Mouse (Mus musculus) hindbrain, embryonic 10.5 days (tissue): ENCODE results near the gene Acbd3. TPM values are rescaled to one million over a fixed set of nuclear protein-coding genes. Genes with fewer than 3 reads are reported as not detected.
A peak's percentile ranks its signal among the peaks of the same experiment; 100 is the strongest.

Source experiments
- DNase-seq: peaks from one replicate; pipeline ENCODE4 v3.0.0-alpha.2; 2017; ENCODE audit warnings: low spot score
- H3K27ac ChIP-seq: fragments of 300-500 bp; sonication (generic); 2 replicates; pipeline ENCODE4 v1.5.1; 2016; ENCODE audit warnings: mild to moderate bottlenecking, moderate library complexity
- H3K27me3 ChIP-seq: fragments of 300-500 bp; sonication (generic); 2 replicates; pipeline ENCODE4 v1.6.1; 2016; ENCODE audit warnings: mild to moderate bottlenecking; ENCODE audit not compliant: poor library complexity, insufficient read depth, severe bottlenecking
- H3K36me3 ChIP-seq: fragments of 300-500 bp; sonication (generic); 2 replicates; pipeline ENCODE4 v1.6.1; 2016; ENCODE audit warnings: mild to moderate bottlenecking, moderate library complexity
- H3K4me1 ChIP-seq: fragments of 300-500 bp; sonication (generic); replicated peaks from 2 replicates; pipeline ENCODE4 v1.6.1; 2016; ENCODE audit warnings: mild to moderate bottlenecking
- H3K4me3 ChIP-seq: fragments of 300-500 bp; sonication (generic); 2 replicates; pipeline ENCODE4 v1.5.1; 2016; ENCODE audit warnings: mild to moderate bottlenecking, moderate library complexity
- H3K9me3 ChIP-seq: fragments of 300-500 bp; sonication (generic); 2 replicates; pipeline ENCODE4 v1.6.1; 2016; ENCODE audit warnings: mild to moderate bottlenecking, moderate library complexity
- WGBS: fragments of 180-500 bp; shearing (Covaris S2); methylation state at CpG from one replicate; pipeline ENCODE4 v1.1.7; 2016; 5-methylcytosine and 5-hydroxymethylcytosine counted together
- polyA plus RNA-seq: library from polyadenylated mRNA; unstranded; fragments of >200 nt; fragmentation: Nextera tagmentation; extraction: Ambion mirVana; gene quantifications from 2 replicates; pipeline ENCODE4 v1.2.1, GENCODE M21; 2016

Gene Acbd3
- polyA plus RNA-seq, 1 experiment from 2014 or later = 15.1 TPM

DNA sequence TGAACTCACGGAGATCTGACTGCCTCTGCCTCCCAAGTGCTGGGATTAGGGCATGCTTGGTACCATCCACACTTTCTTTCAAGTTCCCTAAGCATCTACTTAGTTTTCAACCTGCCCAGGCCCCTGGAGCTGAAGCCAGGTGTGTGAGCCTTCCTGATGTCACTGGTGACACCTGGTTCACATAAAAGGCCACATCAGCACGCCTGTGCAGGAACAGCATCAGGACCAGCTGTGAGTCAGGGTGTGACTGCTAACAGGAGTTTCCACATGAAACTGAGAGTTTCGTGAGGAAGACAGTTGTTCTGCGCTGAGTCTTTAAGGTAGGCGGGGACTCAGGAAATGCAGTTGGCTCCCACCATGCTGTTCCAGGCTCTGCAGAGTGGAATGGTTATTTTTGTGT lies 39.5 kb downstream of the Acbd3 start:
- no peak for DNase-seq
- H3K4me1 ChIP-seq = peaks cover 31% of the 10 kb centered on the region
- 86% methylated on average over 5 of the region's 5 CpGs for WGBS
- peaks cover 14% of the 10 kb centered on the region for H3K27me3 ChIP-seq
- H3K4me3 ChIP-seq = no peak overlapping the region
- no peaks in the 10 kb centered on the region for H3K9me3 ChIP-seq
- H3K27ac ChIP-seq = no peak overlapping the region
- no peaks in the 10 kb centered on the region for H3K36me3 ChIP-seq

DNA sequence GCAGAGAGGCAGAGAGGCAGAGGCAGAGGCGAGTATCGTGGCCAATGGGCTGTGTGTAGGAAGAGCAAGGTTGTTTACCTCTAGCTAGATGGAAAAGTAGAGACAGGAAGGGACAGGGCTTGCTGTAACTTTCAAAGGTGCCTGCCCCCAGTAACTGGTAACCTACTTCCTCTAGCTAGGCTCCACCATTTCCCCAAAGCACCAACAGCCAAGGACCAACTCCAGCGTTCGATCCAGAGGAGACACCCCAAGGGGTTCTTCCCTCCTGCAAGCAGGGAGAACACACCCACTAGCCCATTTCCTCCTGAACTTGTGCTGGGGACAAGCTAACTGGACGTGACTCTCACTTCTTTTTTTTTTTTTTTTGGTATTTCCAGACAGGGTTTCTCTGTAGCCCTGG lies 40.7 kb downstream of the Acbd3 start:
- no peak for DNase-seq
- 67% methylated on average over 5 of the region's 5 CpGs for WGBS
- peaks cover 31% of the 10 kb centered on the region for H3K4me1 ChIP-seq
- H3K27ac ChIP-seq = no peak overlapping the region
- H3K9me3 ChIP-seq = no peaks in the 10 kb centered on the region
- H3K27me3 ChIP-seq = peaks cover 14% of the 10 kb centered on the region
- H3K36me3 ChIP-seq = no peaks in the 10 kb centered on the region
- no peak overlapping the region for H3K4me3 ChIP-seq

- Histone ChIP-seq H3K4me1 (peaks cover 31% of the 10 kb centered on the region), H3K4me3 (peak overlapping the region; percentile 65), H3K9me3 (no peaks in the 10 kb centered on the region), H3K27me3 (peaks cover 9% of the 10 kb centered on the region), H3K27ac (peak overlapping the region; percentile 96), H3K36me3 (no peaks in the 10 kb centered on the region)
- 21% methylated on average over 10 of the region's 10 CpGs for WGBS
- DNase-seq = no peak
These were observed 41.9 kb downstream of the Acbd3 start for GRCm38 (mm10) chr1:180767541-180768333.

- H3K9me3 ChIP-seq = no peaks in the 10 kb centered on the region
- H3K27me3 ChIP-seq = 0 out of 2 replicates have a peak, but pooled peaks cover 6% of the 10 kb centered on the region
- H3K4me1 ChIP-seq = peaks cover 23% of the 10 kb centered on the region
- WGBS = 2% methylated on average over 37 of the region's 37 CpGs
- peak overlapping the region; percentile 65 for H3K4me3 ChIP-seq
- peak overlapping the region; percentile 96 for H3K27ac ChIP-seq
- H3K36me3 ChIP-seq = no peaks in the 10 kb centered on the region
- peak; percentile 85 for DNase-seq
These were observed 42.7 kb downstream of the Acbd3 start for GRCm38 (mm10) chr1:180768334-180769168.

GRCm38 (mm10) chr1:180771306-180771705 lies 45.5 kb downstream of the Acbd3 start:
- Histone ChIP-seq H3K4me3 (no peak overlapping the region), H3K4me1 (peaks cover 30% of the 10 kb centered on the region), H3K27ac (no peak overlapping the region), H3K36me3 (no peaks in the 10 kb centered on the region), H3K9me3 (peaks cover 5% of the 10 kb centered on the region; the same call in 1 of the 2 replicates), H3K27me3 (0 out of 2 replicates have a peak, but pooled peaks cover 6% of the 10 kb centered on the region)
- WGBS = 83% methylated on average over 5 of the region's 5 CpGs
- DNase-seq = no peak

- WGBS = 78% methylated on average over 4 of the region's 4 CpGs
- H3K27ac ChIP-seq = no peak overlapping the region
- peaks cover 34% of the 10 kb centered on the region for H3K4me1 ChIP-seq
- no peaks in the 10 kb centered on the region for H3K36me3 ChIP-seq
- no peak overlapping the region for H3K4me3 ChIP-seq
- H3K27me3 ChIP-seq = 0 out of 2 replicates have a peak, but pooled peaks cover 6% of the 10 kb centered on the region
- DNase-seq = no peak
- H3K9me3 ChIP-seq = peaks cover 5% of the 10 kb centered on the region; the same call in 1 of the 2 replicates
These were observed 45.9 kb downstream of the Acbd3 start for GRCm38 (mm10) chr1:180771722-180772121.

DNA sequence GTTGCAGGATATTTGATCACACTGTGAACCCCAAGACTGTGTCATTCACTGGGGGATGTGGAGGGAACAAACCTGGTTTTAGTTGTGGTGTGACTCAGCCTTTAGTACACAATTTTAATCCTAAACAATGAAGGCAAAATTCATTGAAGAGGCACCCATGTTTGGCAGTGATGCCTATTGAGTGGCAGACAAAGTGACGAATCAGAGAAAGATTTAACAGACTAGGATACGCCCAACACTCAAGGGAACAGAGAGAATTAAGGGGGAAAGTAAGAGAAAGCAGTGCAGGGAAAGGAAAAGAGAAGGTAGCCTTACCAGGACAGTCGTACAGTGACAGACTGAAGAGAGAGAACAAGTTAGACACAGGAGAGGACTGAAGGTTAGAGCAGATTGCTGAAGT lies 46.4 kb downstream of the Acbd3 start:
- WGBS = 92% methylated on average over 3 of the region's 3 CpGs
- no peak overlapping the region for H3K27ac ChIP-seq
- peaks cover 5% of the 10 kb centered on the region; the same call in 1 of the 2 replicates for H3K9me3 ChIP-seq
- H3K36me3 ChIP-seq = no peaks in the 10 kb centered on the region
- no peak for DNase-seq
- H3K4me1 ChIP-seq = peaks cover 36% of the 10 kb centered on the region
- H3K27me3 ChIP-seq = 0 out of 2 replicates have a peak, but pooled peaks cover 6% of the 10 kb centered on the region
- H3K4me3 ChIP-seq = no peak overlapping the region

DNA sequence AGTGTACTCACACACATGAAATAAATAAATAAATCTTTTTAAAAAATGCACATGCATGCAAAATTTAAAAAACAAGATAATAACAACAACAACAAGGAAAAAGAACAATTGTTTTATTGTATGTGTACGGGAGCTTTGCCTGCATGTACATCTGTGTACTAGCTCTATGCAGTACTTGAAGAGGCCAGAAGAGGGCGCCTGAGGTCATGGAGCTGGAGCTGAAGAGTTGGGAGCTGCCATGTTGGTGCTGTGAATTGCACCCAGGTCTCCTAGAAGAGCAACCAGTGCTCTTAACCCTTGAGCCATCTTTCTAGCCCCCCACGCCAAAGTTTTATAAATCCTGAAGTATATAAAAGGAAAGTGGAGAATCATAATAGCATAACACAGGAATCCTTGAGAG lies 48.8 kb downstream of the Acbd3 start:
- peak; percentile 51 for DNase-seq
- Histone ChIP-seq H3K27me3 (peaks cover 9% of the 10 kb centered on the region), H3K27ac (no peak overlapping the region), H3K4me1 (peaks cover 33% of the 10 kb centered on the region), H3K4me3 (no peak overlapping the region), H3K9me3 (peaks cover 5% of the 10 kb centered on the region; the same call in 1 of the 2 replicates), H3K36me3 (no peaks in the 10 kb centered on the region)
- WGBS = 62% methylated on average over 3 of the region's 3 CpGs

DNA sequence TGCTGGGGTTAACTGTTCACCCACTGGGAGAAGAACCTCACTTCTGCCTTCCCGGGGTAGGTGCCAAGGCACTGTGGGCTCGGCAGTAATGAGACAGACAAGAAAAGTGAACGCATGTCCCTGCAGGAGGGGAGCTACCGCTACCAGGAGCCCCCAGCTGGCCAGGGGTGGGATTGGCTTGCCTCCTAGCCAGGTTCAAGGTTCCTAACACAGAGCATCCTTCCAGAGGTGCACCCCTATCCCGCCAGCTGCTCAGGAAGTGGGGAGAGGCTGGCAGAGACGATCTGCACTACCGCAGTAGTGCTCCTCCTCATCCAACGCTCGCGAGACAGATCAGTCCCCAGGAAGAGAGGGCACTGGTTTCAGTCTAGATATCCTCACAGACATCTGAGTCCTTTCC lies 49.5 kb downstream of the Acbd3 start:
- 80% methylated on average over 10 of the region's 10 CpGs for WGBS
- H3K27ac ChIP-seq = no peak overlapping the region
- H3K4me1 ChIP-seq = peaks cover 33% of the 10 kb centered on the region
- H3K9me3 ChIP-seq = peaks cover 5% of the 10 kb centered on the region; the same call in 1 of the 2 replicates
- DNase-seq = no peak
- no peak overlapping the region for H3K4me3 ChIP-seq
- H3K27me3 ChIP-seq = peaks cover 8% of the 10 kb centered on the region
- H3K36me3 ChIP-seq = no peaks in the 10 kb centered on the region

DNA sequence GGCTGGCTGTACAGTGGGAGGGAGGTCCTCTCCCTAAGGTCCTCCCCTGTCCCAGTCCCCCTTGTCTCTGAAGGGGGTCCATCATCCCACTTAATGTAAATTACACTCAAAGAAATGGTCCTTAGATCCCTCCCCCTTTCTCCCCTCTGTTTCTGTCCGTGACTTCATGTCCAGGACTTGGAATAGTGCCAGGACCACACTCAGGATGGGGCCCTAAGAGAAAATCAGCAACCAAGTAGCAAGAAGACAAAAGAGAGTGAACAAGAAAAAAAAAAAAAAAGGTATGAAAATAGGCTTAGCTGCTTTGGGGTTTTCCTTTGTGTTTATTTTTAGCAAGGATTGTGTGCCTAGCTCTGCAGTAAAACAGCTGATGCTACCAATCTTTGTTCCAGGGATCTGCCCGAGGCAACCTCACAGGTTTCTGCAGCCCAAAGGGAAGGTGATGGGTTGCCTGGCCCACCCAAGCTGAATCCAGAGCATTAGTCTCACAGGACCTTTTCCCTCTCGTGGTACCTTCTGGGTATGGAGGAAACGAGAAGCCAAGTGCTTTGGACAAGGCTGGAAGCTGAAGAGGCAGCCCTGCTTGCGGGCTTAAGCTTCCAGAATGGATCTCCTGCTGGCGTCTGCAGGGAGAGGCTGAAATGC lies 50.1 kb downstream of the Acbd3 start:
- H3K27ac ChIP-seq = 0 out of 2 replicates have a peak overlapping the region, but pooled peaks have one; percentile 97
- peaks cover 10% of the 10 kb centered on the region for H3K27me3 ChIP-seq
- 80% methylated on average over 6 of the region's 6 CpGs for WGBS
- H3K4me1 ChIP-seq = peaks cover 33% of the 10 kb centered on the region
- H3K9me3 ChIP-seq = peaks cover 5% of the 10 kb centered on the region; the same call in 1 of the 2 replicates
- no peak overlapping the region for H3K4me3 ChIP-seq
- H3K36me3 ChIP-seq = no peaks in the 10 kb centered on the region
- no peak for DNase-seq

DNA sequence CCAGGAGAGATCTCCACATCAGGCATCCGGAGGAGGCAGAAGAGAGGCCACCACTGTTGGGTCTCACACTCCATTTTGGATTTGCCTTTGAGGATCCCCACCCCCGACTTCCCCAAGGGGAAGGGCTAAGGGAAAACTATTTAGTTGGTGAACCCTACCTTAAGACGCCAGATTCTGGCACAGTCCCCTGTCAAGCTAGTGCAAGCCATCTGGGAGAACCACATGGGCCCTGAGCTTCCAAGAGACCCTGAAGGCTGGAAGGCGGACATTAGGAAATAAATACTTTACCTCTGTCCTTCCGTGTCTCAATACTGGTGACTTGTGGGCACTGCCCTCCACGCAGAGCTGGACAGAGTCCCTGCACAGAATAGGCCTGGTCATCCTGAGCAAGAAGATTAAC lies 50.7 kb downstream of the Acbd3 start:
- Histone ChIP-seq H3K27ac (peak overlapping the region; percentile 97; the same call in 1 of the 2 replicates), H3K4me3 (no peak overlapping the region; the same call in 1 of the 2 replicates), H3K4me1 (peaks cover 33% of the 10 kb centered on the region), H3K9me3 (peaks cover 5% of the 10 kb centered on the region; the same call in 1 of the 2 replicates), H3K27me3 (peaks cover 15% of the 10 kb centered on the region), H3K36me3 (no peaks in the 10 kb centered on the region)
- DNase-seq = no peak
- 88% methylated on average over 6 of the region's 6 CpGs for WGBS

DNA sequence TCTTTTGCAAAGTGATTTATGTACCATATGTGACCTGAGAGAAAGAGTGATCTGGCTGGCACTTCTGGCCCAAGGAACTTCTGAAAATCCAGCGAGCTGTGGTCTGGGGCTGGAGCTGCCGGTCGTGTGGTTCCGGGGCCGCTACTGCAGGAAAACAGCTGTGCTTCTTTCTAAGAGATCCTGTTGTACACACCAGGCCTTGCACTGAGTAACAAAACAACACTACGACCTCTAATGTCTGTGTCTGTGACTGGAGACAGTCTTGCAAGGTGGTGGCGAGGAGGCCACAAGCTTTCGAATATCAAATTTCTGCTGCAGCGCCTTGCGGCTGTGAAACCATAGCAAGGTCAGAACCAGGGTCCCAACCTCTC lies 51.4 kb downstream of the Acbd3 start:
- peaks cover 20% of the 10 kb centered on the region for H3K27me3 ChIP-seq
- H3K27ac ChIP-seq = peak overlapping the region; percentile 97
- peaks cover 33% of the 10 kb centered on the region for H3K4me1 ChIP-seq
- peak overlapping the region; percentile 82 for H3K4me3 ChIP-seq
- peaks cover 5% of the 10 kb centered on the region; the same call in 1 of the 2 replicates for H3K9me3 ChIP-seq
- no peak for DNase-seq
- no peaks in the 10 kb centered on the region for H3K36me3 ChIP-seq
- WGBS = 10% methylated on average over 10 of the region's 10 CpGs
